Mouse (Mus musculus) hematopoietic stem cell, adult 5-6 weeks (primary cell): ENCODE measurements around the gene Fam69a. TPM values are rescaled to one million over a fixed set of nuclear protein-coding genes. Genes with fewer than 3 reads are reported as not detected.

ENCODE experiments used
- ATAC-seq, 2 experiments: fragments of 125-278 bp in 1 of 2; replicated peaks in 1 of 2; 2 replicates each; pipeline ENCODE4 v1.8.0; 2016 to 2017; ENCODE audit warnings: inconsistent platforms in 2 of 2, mild to moderate bottlenecking in 2 of 2, moderate number of reproducible peaks in 2 of 2, low read depth in 1 of 2, moderate TSS enrichment in 1 of 2; ENCODE audit not compliant: low FRiP score in 2 of 2, poor library complexity in 2 of 2, severe bottlenecking in 2 of 2, insufficient read depth in 1 of 2, low TSS enrichment in 1 of 2
- total RNA-seq: library from RNA; stranded (forward); fragments of 172-1452, 232-1000 nt; gene quantifications from 2 replicates; pipeline ENCODE4 v1.2.3, GENCODE M21; 2017

Gene Fam69a
- total RNA-seq, 1 experiment from 2014 or later = 7.1 TPM

- no peak for ATAC-seq
Measured at GRCm38 (mm10) chr5:107933202-107933974, 53.5 kb downstream of the Fam69a start.

- no peak for ATAC-seq
Measured at GRCm38 (mm10) chr5:107932556-107932955, 54.3 kb downstream of the Fam69a start.

GRCm38 (mm10) chr5:107926550-107927249 is 60.2 kb downstream of the Fam69a start:
- ATAC-seq = peak; percentile 80 to 90

- no peak for ATAC-seq
Measured at GRCm38 (mm10) chr5:107924564-107924963, 62.3 kb downstream of the Fam69a start.

GRCm38 (mm10) chr5:107922836-107923235 is 64.0 kb downstream of the Fam69a start:
- ATAC-seq = peak; percentile 44 to 71; a peak in 3 of 4 replicates

- peak; percentile 78 to 79 for ATAC-seq
Measured at GRCm38 (mm10) chr5:107921400-107922252, 65.3 kb downstream of the Fam69a start.

- ATAC-seq = no peak
Measured at GRCm38 (mm10) chr5:107915280-107915679, 71.6 kb downstream of the Fam69a start.

- ATAC-seq = no peak
Measured at GRCm38 (mm10) chr5:107911012-107911411, 75.9 kb downstream of the Fam69a start.

GRCm38 (mm10) chr5:107910084-107910616 is 76.7 kb downstream of the Fam69a start:
- no peak for ATAC-seq

- no peak for ATAC-seq
Measured at GRCm38 (mm10) chr5:107909668-107910067, 77.2 kb downstream of the Fam69a start.

- no peak for ATAC-seq
Measured at GRCm38 (mm10) chr5:107908514-107909110, 78.3 kb downstream of the Fam69a start.

GRCm38 (mm10) chr5:107904325-107904724 is 82.6 kb downstream of the Fam69a start:
- no peak for ATAC-seq

GRCm38 (mm10) chr5:107901014-107901615 is 85.8 kb downstream of the Fam69a start:
- peak; percentile 12 to 34; a peak in 2 of 4 replicates for ATAC-seq

- peak; percentile 90 to 96 for ATAC-seq
Measured at GRCm38 (mm10) chr5:107900206-107901013, 86.5 kb downstream of the Fam69a start, which contains the start of gene Rpl5. Gene Rpl5 (plus strand): TSS chr5:107900502.

GRCm38 (mm10) chr5:107896265-107896664 is 90.6 kb downstream of the Fam69a start:
- no peak for ATAC-seq

GRCm38 (mm10) chr5:107894676-107895075 is 92.2 kb downstream of the Fam69a start:
- no peak for ATAC-seq
